In genomic region chr5:64698458-64699116, GRCm38 (mm10) we compare ENCODE assay signal across 13 mouse cellular contexts.
"Had no signal": no experiment of that assay in that cellular context is flagged by ENCODE, and none has a peak within 500 bp of the region (broad histone marks: within the 10 kb centered on the region; RNA-seq: fewer than 3 reads in every experiment).

No protein-coding gene starts in this region.

- H3K36me3 ChIP-seq: hindbrain, embryonic 15.5 days; limb, embryonic 10.5 days; midbrain, embryonic 12.5 days had no signal

- H3K27me3 ChIP-seq: hindbrain, embryonic 15.5 days; midbrain, embryonic 12.5 days had no signal

- H3K4me3 ChIP-seq: hindbrain, embryonic 15.5 days; left cerebral cortex, adult 2 months; limb, embryonic 10.5 days; midbrain, embryonic 12.5 days had no signal

- DNase-seq: kidney, adult 18-20 months; kidney, postnatal 25 days; lung, adult 2 months; right cerebral cortex, adult 18-20 months; right cerebral cortex, postnatal 25 days; thymus, postnatal 4 days had no signal

- H3K9ac ChIP-seq: hindbrain, embryonic 15.5 days; liver, embryonic 14.5 days; midbrain, embryonic 12.5 days had no signal

- H3K27ac ChIP-seq: hindbrain, embryonic 15.5 days; left cerebral cortex, adult 2 months; limb, embryonic 10.5 days; liver, embryonic 14.5 days; macrophage; midbrain, embryonic 12.5 days had no signal

- ATAC-seq: midbrain, embryonic 16.5 days had no signal

- H3K9me3 ChIP-seq: hindbrain, embryonic 15.5 days; limb, embryonic 10.5 days; midbrain, embryonic 12.5 days had no signal

- H3K4me2 ChIP-seq: hindbrain, embryonic 15.5 days; midbrain, embryonic 12.5 days had no signal
